Mouse (Mus musculus): ENCODE results near the gene Foxc1. TPM values are rescaled to one million over a fixed set of nuclear protein-coding genes. Genes with fewer than 3 reads are reported as not detected.
A peak's percentile ranks its signal among the peaks of the same experiment; 100 is the strongest.

Gene Foxc1
- polyA plus RNA-seq, 1 experiment from 2014 or later, result 0.15 TPM

DNA sequence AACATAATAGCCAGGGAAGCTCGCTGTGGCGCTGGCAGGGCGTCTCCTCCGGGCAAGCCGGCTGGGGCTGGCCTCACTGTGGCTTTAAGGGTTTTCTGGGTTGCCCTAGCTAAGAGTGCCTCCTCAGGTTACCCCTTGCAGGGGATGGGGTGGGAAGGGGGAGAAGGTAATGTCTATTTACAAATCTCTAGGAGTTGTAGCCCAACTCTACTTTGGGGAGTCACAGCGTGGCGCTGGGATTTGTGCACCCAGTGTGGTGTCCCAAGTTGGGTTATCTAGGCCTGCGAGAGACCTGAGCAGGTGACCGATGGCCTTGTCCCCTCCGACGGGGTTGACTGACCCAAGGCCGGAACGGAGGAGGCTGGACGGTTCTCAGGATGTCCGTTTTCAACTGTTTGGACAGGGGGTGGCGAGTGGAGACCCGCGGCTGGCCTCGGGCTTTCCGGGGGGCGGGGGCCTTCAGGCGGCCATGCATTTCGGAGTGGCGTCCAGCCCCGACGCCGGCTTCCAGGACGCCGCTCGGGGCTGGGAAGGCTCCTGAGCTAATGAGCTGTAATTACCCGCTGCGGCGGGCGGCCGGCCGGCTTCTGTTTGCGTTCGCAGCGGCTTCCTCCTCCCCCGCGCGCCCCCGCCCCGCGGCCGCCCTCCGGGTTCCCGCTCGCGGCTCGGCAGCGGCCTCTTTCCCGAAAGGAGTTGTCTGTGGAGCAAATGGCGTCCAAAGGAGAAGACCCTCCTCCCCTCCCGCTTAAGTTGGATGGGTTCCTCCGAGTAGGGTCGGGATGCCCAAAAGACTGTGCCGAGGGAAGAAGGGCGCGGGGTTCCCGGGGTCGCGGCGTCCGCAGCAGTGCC, 4.5 kb downstream of the Foxc1 start:
- ATAC-seq (ENCODE audit: low FRiP score, low TSS enrichment) (no peak), DNase-seq (ENCODE audit: low spot score) (peak; percentile 45)
- H3K27me3 ChIP-seq (ENCODE audit: control insufficient read depth, insufficient read depth, low read length), result peaks cover 5% of the 10 kb centered on the region; the same call in 1 of the 2 replicates
- H3K4me1 ChIP-seq (replicated peaks; ENCODE audit: control insufficient read depth, insufficient read depth), result 0 out of 2 replicates have a peak, but pooled peaks cover 2% of the 10 kb centered on the region
- no peak for TF ChIP-seq CTCF (IDR thresholded peaks at IDR 0.05; ENCODE audit: low read depth)
- TF ChIP-seq EP300 (optimal IDR thresholded peaks at IDR 0.05), result no peak
- no peak overlapping the region for H3K27ac ChIP-seq (replicated peaks)
- no peaks in the 10 kb centered on the region for H3K36me3 ChIP-seq (ENCODE audit: control insufficient read depth, insufficient read depth, low read length)
- no peaks in the 10 kb centered on the region for H3K9me3 ChIP-seq (ENCODE audit: control insufficient read depth, low read length)
- H3K9ac ChIP-seq (ENCODE audit: low read length), result peak overlapping the region; percentile 9; the same call in 1 of the 2 replicates
- WGBS, result 3% methylated on average over 55 of the region's 65 CpGs
- H3K4me3 ChIP-seq (ENCODE audit: low read depth, low read length), result peak overlapping the region; percentile 38
- peak overlapping the region; percentile 54 for H3K4me2 ChIP-seq (replicated peaks; ENCODE audit: low read depth)

DNA sequence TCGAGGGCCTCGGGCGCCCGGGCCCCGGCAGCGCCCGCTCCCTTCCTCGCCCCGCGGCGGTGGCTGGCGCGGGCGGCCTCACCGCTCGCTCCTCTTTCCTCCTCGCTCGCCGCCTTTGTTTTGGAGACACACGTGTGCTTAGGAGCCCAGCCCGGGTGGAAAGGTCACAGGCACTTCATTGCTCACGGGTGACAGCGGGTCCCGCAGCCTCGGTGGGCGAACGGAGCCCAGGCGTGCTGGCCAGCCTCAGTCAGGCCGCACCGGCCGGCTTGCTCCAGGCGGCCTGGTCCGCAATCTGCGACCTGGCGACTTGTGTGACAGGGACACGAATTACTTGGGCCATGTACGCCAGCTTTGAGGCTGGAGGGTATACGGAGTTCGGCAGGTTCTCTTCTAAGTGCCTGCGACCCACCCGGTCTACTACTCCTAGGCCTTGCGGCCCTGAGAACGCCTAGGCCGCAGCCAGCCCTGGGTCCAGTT, 5.1 kb downstream of the Foxc1 start:
- 34% methylated on average over 43 of the region's 44 CpGs for WGBS
- H3K9ac ChIP-seq (ENCODE audit: low read length), result no peak overlapping the region
- ATAC-seq (ENCODE audit: low FRiP score, low TSS enrichment) (no peak), DNase-seq (ENCODE audit: low spot score) (no peak)
- H3K36me3 ChIP-seq (ENCODE audit: control insufficient read depth, insufficient read depth, low read length), result no peaks in the 10 kb centered on the region
- peak overlapping the region; percentile 54 for H3K4me2 ChIP-seq (replicated peaks; ENCODE audit: low read depth)
- H3K27me3 ChIP-seq (ENCODE audit: control insufficient read depth, insufficient read depth, low read length), result peaks cover 5% of the 10 kb centered on the region; the same call in 1 of the 2 replicates
- no peaks in the 10 kb centered on the region for H3K9me3 ChIP-seq (ENCODE audit: control insufficient read depth, low read length)
- TF ChIP-seq CTCF (IDR thresholded peaks at IDR 0.05; ENCODE audit: low read depth), result no peak
- no peak for TF ChIP-seq EP300 (optimal IDR thresholded peaks at IDR 0.05)
- no peak overlapping the region for H3K27ac ChIP-seq (replicated peaks)
- H3K4me3 ChIP-seq (ENCODE audit: low read depth, low read length), result peak overlapping the region; percentile 38
- 0 out of 2 replicates have a peak, but pooled peaks cover 2% of the 10 kb centered on the region for H3K4me1 ChIP-seq (replicated peaks; ENCODE audit: control insufficient read depth, insufficient read depth)

- TF ChIP-seq CTCF (IDR thresholded peaks at IDR 0.05; ENCODE audit: low read depth) (no peak), EP300 (optimal IDR thresholded peaks at IDR 0.05) (no peak)
- Histone ChIP-seq H3K27ac (replicated peaks) (no peak overlapping the region), H3K4me2 (replicated peaks; ENCODE audit: low read depth) (no peak overlapping the region), H3K36me3 (ENCODE audit: control insufficient read depth, insufficient read depth, low read length) (no peaks in the 10 kb centered on the region), H3K27me3 (ENCODE audit: control insufficient read depth, insufficient read depth, low read length) (peaks cover 5% of the 10 kb centered on the region; the same call in 1 of the 2 replicates), H3K9me3 (ENCODE audit: control insufficient read depth, low read length) (no peaks in the 10 kb centered on the region), H3K9ac (ENCODE audit: low read length) (no peak overlapping the region), H3K4me3 (ENCODE audit: low read depth, low read length) (no peak overlapping the region), H3K4me1 (replicated peaks; ENCODE audit: control insufficient read depth, insufficient read depth) (0 out of 2 replicates have a peak, but pooled peaks cover 2% of the 10 kb centered on the region)
- WGBS, result 83% methylated on average over 2 of the region's 2 CpGs
- DNase-seq (ENCODE audit: low spot score), result no peak
- no peak for ATAC-seq (ENCODE audit: low FRiP score, low TSS enrichment)
Observed at GRCm38 (mm10) chr13:31812701-31813100, 6.3 kb downstream of the Foxc1 start.

GRCm38 (mm10) chr13:31815383-31816003, 9.1 kb downstream of the Foxc1 start:
- H3K27ac ChIP-seq (replicated peaks), result no peak overlapping the region
- H3K36me3 ChIP-seq (ENCODE audit: control insufficient read depth, insufficient read depth, low read length), result no peaks in the 10 kb centered on the region
- H3K9ac ChIP-seq (ENCODE audit: low read length), result no peak overlapping the region
- H3K4me2 ChIP-seq (replicated peaks; ENCODE audit: low read depth), result no peak overlapping the region
- ATAC-seq (ENCODE audit: low FRiP score, low TSS enrichment) (no peak), DNase-seq (ENCODE audit: low spot score) (no peak)
- peaks cover 5% of the 10 kb centered on the region; the same call in 1 of the 2 replicates for H3K27me3 ChIP-seq (ENCODE audit: control insufficient read depth, insufficient read depth, low read length)
- H3K4me3 ChIP-seq (ENCODE audit: low read depth, low read length), result no peak overlapping the region
- TF ChIP-seq EP300 (optimal IDR thresholded peaks at IDR 0.05), result no peak
- no peak for TF ChIP-seq CTCF (IDR thresholded peaks at IDR 0.05; ENCODE audit: low read depth)
- H3K4me1 ChIP-seq (replicated peaks; ENCODE audit: control insufficient read depth, insufficient read depth), result 0 out of 2 replicates have a peak, but pooled peaks cover 2% of the 10 kb centered on the region
- H3K9me3 ChIP-seq (ENCODE audit: control insufficient read depth, low read length), result no peaks in the 10 kb centered on the region
- 61% methylated on average over 15 of the region's 15 CpGs for WGBS

DNA sequence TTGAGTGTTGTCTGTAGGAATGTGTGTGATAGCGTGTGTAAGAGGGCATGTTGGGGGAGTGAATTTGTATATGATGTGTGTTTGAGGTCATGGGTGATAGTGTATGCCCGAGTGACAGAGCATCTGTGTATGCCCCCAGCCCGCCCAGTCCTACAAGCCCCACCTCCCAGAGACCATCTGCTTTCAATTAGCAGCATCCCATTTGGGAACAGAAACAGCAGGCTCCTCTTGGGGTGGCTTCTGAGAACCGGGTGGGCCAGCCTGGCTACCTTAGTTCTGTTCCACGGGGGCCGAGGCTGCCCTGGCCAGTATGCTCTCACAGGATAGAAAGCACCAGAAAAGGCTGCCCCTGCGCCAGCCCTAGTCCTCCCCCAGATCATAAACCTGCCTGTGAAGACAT, 11.9 kb downstream of the Foxc1 start:
- H3K9ac ChIP-seq (ENCODE audit: low read length), result no peak overlapping the region
- no peaks in the 10 kb centered on the region for H3K27me3 ChIP-seq (ENCODE audit: control insufficient read depth, insufficient read depth, low read length)
- TF ChIP-seq EP300 (optimal IDR thresholded peaks at IDR 0.05), result no peak
- no peak for TF ChIP-seq CTCF (IDR thresholded peaks at IDR 0.05; ENCODE audit: low read depth)
- 57% methylated on average over 7 of the region's 7 CpGs for WGBS
- DNase-seq (ENCODE audit: low spot score) (no peak), ATAC-seq (ENCODE audit: low FRiP score, low TSS enrichment) (no peak)
- no peaks in the 10 kb centered on the region for H3K36me3 ChIP-seq (ENCODE audit: control insufficient read depth, insufficient read depth, low read length)
- H3K9me3 ChIP-seq (ENCODE audit: control insufficient read depth, low read length), result no peaks in the 10 kb centered on the region
- H3K4me1 ChIP-seq (replicated peaks; ENCODE audit: control insufficient read depth, insufficient read depth), result no peaks in the 10 kb centered on the region
- H3K4me3 ChIP-seq (ENCODE audit: low read depth, low read length), result no peak overlapping the region
- H3K27ac ChIP-seq (replicated peaks), result no peak overlapping the region
- no peak overlapping the region for H3K4me2 ChIP-seq (replicated peaks; ENCODE audit: low read depth)

Measured in stomach, postnatal 0 days (tissue).